In the genomic region with DNA sequence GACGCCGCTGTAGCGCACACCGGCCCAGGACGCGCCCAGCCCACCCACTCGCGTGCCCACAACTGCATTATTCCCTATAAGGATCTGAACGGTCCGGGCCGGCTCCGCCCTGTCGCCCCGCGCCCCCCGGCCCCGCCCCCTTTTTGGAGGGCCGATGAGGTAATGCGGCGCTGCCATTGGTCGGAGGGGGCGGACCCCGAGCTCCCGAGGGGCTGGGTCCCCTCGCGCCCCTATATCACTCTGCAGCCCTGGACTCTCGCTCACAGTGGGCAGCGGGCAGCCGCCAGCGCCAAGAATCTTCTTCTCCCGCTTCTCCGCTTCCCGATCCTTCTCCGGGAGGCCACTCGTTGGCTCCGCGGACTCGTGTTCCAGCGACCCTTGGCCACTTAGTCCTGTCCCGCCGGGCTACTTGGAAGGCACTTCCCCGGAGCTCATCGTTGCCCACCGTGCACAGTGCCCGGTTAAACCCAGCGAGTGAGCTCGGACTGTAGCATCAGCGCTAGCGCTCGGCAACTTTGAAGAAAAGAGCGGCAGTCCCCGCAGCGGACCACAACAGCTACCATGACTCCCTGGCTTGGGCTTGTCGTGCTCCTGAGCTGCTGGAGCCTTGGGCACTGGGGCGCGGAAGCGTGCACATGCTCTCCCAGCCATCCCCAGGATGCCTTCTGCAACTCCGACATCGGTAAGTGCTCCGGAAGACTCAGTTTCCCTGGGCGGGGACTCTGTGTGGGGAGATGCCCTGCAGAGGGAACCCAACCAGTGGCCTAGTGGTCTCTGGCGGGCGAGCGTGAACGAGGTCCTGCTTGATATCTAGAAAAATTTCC, we compare ENCODE assay signal across 8 mouse cellular contexts. TPM values are rescaled to one million over a fixed set of nuclear protein-coding genes. Genes with fewer than 3 reads are reported as not detected.
A peak's percentile ranks its signal among the peaks of the same experiment; 100 is the strongest.
DNase-seq lines count a peak whose midpoint lies in the region; ATAC-seq lines count a peak whose summit lies in the region.

A gene (plus strand): TSS at position 80 of the 824 bp plus-strand sequence.

- H3K4me2 ChIP-seq in hindbrain, embryonic 13.5 days, result peak within 1 kb of the TSS; percentile 94

- H3K27ac ChIP-seq in hindbrain, embryonic 13.5 days, result peak within 1 kb of the TSS; percentile 30; the same call in 1 of the 2 replicates

- H3K9me3 ChIP-seq in hindbrain, embryonic 13.5 days, result no peaks in the 10 kb centered on the region

- H3K27me3 ChIP-seq in hindbrain, embryonic 13.5 days, result peaks cover 44% of the 10 kb centered on the region

- peak within 1 kb of the TSS; percentile 82 for H3K9ac ChIP-seq in hindbrain, embryonic 13.5 days

- no peaks in the 10 kb centered on the region for H3K36me3 ChIP-seq in hindbrain, embryonic 13.5 days

- WGBS in hindbrain, embryonic 13.5 days, result under 1% methylated on average over 65 of the region's 65 CpGs

- H3K4me1 ChIP-seq in hindbrain, embryonic 13.5 days (replicated peaks), result peaks cover 55% of the 10 kb centered on the region

- peak; percentile 70 for DNase-seq in R1 (ENCODE audit: low read depth, low spot score)
- DNase-seq in gastrocnemius, adult 8-10 months (ENCODE audit: low spot score in 2 of 2), result peak; percentile 62 to 74
- peak; percentile 40 to 56 for DNase-seq in layer of hippocampus, postnatal 25 days (ENCODE audit: extremely low spot score in 1 of 2, low spot score in 1 of 2)
- peak; percentile 89 for DNase-seq in lung, postnatal 10 days
- peak; percentile 46 for DNase-seq in right cerebral cortex, adult 18-20 months
- no peak for DNase-seq in natural killer cell, adult 2 months (ENCODE audit: low spot score in 2 of 2)

- peak within 1 kb of the TSS; percentile 57 for H3K4me3 ChIP-seq in hindbrain, embryonic 13.5 days

- ATAC-seq in common myeloid progenitor, adult 5-6 weeks (replicated peaks; ENCODE audit: low read depth, poor library complexity, severe bottlenecking), result peak; percentile 18
- peak; percentile 82 for ATAC-seq in hindbrain, embryonic 13.5 days (ENCODE audit: low FRiP score)

RNA-seq across cellular contexts. Expression of the gene that starts here (rescaled TPM):
- total RNA-seq in common myeloid progenitor, adult 5-6 weeks (2017), result 1.9 and 3.6 TPM in 2 replicates
- total RNA-seq in gastrocnemius, adult 8-10 months (2022), result 10 to 100 TPM; 47.0 to 80.7 (median 56.9) TPM
- polyA plus RNA-seq in hindbrain, embryonic 13.5 days (2015; fragmentation: Nextera tagmentation; extraction: Ambion mirVana), result 32.3 and 37.1 TPM in 2 replicates
- total RNA-seq in layer of hippocampus, postnatal 25 days (2021), result 10 to 100 TPM; 50.1 to 55.1 TPM

Comparison
In these comparisons a context has a peak if more than half of its experiments do, and no peak if none do; other contexts are left out.
1. RNA of the gene that starts here (total RNA-seq): 47.0 to 80.7 TPM in gastrocnemius, adult 8-10 months and 50.1 to 55.1 TPM in layer of hippocampus, postnatal 25 days; 1.9 to 3.6 TPM in common myeloid progenitor, adult 5-6 weeks; every median in the first group is over 10 times any median in the second.
2. DNase-seq: peak in R1 (single experiment), gastrocnemius, adult 8-10 months (2 of 2), layer of hippocampus, postnatal 25 days (2 of 2), lung, postnatal 10 days (single experiment) and right cerebral cortex, adult 18-20 months (single experiment); none in natural killer cell, adult 2 months (0 of 2).